Mouse (Mus musculus): ENCODE measurements around the gene Sephs2. TPM values are rescaled to one million over a fixed set of nuclear protein-coding genes. Genes with fewer than 3 reads are reported as not detected.

The Sephs2 gene
- polyA plus RNA-seq, 1 experiment from 2014 or later, result 59.6 TPM

DNA sequence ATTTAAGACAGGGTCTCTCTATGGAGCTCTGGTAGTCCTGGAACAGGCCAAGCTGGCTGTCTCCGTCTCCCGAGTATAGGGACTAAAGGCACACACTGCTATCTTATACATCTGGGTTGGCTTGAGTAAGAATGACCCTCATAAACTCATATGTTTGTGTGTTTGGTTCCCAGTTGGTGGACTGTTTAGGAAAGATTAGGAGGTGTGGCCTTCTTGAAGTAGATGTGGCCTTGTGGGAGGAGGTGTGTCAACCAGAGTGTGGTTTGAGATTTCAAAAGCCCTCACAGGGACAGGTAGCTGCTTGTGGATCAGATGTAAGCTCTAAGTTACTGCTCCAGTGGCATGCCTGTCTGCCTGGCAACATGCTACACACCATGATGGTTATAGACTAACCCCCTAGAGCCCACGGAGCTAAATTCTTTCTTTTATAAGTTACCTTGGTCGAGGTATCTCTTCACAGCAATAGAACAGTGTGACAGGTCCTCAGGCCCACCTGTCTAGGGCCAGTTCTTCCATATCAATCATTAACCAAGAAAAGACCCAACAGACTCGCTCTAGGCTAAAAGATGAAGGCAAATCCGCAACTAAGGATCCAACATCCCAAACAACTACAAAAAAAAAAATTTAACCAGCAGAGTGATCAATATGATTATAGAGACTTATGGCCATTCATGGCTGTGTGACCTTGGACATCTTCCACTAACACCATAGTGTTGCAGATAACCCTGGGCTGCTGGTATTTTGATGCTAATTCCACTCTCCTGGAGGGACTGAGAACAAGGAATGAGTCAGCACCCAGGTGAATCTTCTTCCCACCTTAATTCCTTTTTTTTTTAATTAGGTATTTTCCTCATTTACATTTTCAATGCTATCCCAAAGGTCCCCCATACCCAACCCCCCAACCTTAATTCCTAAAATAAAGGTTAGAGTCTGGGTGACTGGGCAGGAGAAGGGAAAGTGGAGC, 50.1 kb downstream of the Sephs2 start:
- H3K4me3 ChIP-seq (ENCODE audit: low read depth, low read length), result no peak overlapping the region
- no peak overlapping the region for H3K4me2 ChIP-seq (ENCODE audit: low read depth, low read length)
- H3K36me3 ChIP-seq (ENCODE audit: control insufficient read depth, insufficient read depth, low read length), result no peaks in the 10 kb centered on the region
- no peak overlapping the region for H3K27ac ChIP-seq (replicated peaks; ENCODE audit: low read depth, low read length)
- no peaks in the 10 kb centered on the region for H3K4me1 ChIP-seq (ENCODE audit: control insufficient read depth, insufficient read depth, low read length)
- no peaks in the 10 kb centered on the region for H3K27me3 ChIP-seq (replicated peaks; ENCODE audit: control insufficient read depth, insufficient read depth, low read length)
- WGBS, result 81% methylated on average over 6 of the region's 6 CpGs
- DNase-seq (ENCODE audit: low spot score) (no peak), ATAC-seq (ENCODE audit: low read depth) (no peak)
- no peaks in the 10 kb centered on the region for H3K9me3 ChIP-seq (ENCODE audit: control insufficient read depth, low read length)
- H3K9ac ChIP-seq (ENCODE audit: low read depth, low read length), result no peak overlapping the region

GRCm38 (mm10) chr7:127223106-127223505, 50.7 kb downstream of the Sephs2 start:
- 86% methylated on average over 3 of the region's 3 CpGs for WGBS
- H3K27ac ChIP-seq (replicated peaks; ENCODE audit: low read depth, low read length), result no peak overlapping the region
- no peaks in the 10 kb centered on the region for H3K27me3 ChIP-seq (replicated peaks; ENCODE audit: control insufficient read depth, insufficient read depth, low read length)
- H3K4me1 ChIP-seq (ENCODE audit: control insufficient read depth, insufficient read depth, low read length), result no peaks in the 10 kb centered on the region
- H3K9ac ChIP-seq (ENCODE audit: low read depth, low read length), result no peak overlapping the region
- H3K9me3 ChIP-seq (ENCODE audit: control insufficient read depth, low read length), result no peaks in the 10 kb centered on the region
- ATAC-seq (ENCODE audit: low read depth) (no peak), DNase-seq (ENCODE audit: low spot score) (no peak)
- no peaks in the 10 kb centered on the region for H3K36me3 ChIP-seq (ENCODE audit: control insufficient read depth, insufficient read depth, low read length)
- H3K4me3 ChIP-seq (ENCODE audit: low read depth, low read length), result no peak overlapping the region
- no peak overlapping the region for H3K4me2 ChIP-seq (ENCODE audit: low read depth, low read length)

Other genes starting within 250 kb of the Sephs2 start
- gene Maz, start 247.0 kb downstream of the Sephs2 start, polyA plus RNA-seq (2014; fragmentation: Nextera tagmentation; extraction: Ambion mirVana), result 57.3 TPM in 2 replicates
- gene Kif22, start 231.6 kb downstream of the Sephs2 start, polyA plus RNA-seq (2014; fragmentation: Nextera tagmentation; extraction: Ambion mirVana), result 74.9 and 96.4 TPM in 2 replicates
- gene Zg16, start 186.7 kb downstream of the Sephs2 start, polyA plus RNA-seq (2014; fragmentation: Nextera tagmentation; extraction: Ambion mirVana), result not detected in 2 replicates
- 3.8 and 4.5 TPM in 2 replicates for gene AI467606, start 182.7 kb downstream of the Sephs2 start, polyA plus RNA-seq (2014; fragmentation: Nextera tagmentation; extraction: Ambion mirVana)
- 4.8 and 6.8 TPM in 2 replicates for gene Qprt, start 151.8 kb downstream of the Sephs2 start, polyA plus RNA-seq (2014; fragmentation: Nextera tagmentation; extraction: Ambion mirVana)
- 0.32 and 0.34 TPM in 2 replicates for gene Spn, start 136.2 kb downstream of the Sephs2 start, polyA plus RNA-seq (2014; fragmentation: Nextera tagmentation; extraction: Ambion mirVana)
- 45.4 and 55.1 TPM in 2 replicates for gene Cd2bp2, start 78.0 kb downstream of the Sephs2 start, polyA plus RNA-seq (2014; fragmentation: Nextera tagmentation; extraction: Ambion mirVana)
- gene Tbc1d10b, start 65.6 kb downstream of the Sephs2 start, polyA plus RNA-seq (2014; fragmentation: Nextera tagmentation; extraction: Ambion mirVana), result 25.0 and 27.1 TPM in 2 replicates
- 1,018 and 1,489 TPM in 2 replicates for gene Mylpf, start 65.2 kb downstream of the Sephs2 start, polyA plus RNA-seq (2014; fragmentation: Nextera tagmentation; extraction: Ambion mirVana)
- 14.0 and 17.2 TPM in 2 replicates for gene Zfp553, start 41.0 kb downstream of the Sephs2 start, polyA plus RNA-seq (2014; fragmentation: Nextera tagmentation; extraction: Ambion mirVana)
- gene Sept1, start 40.9 kb downstream of the Sephs2 start, polyA plus RNA-seq (2014; fragmentation: Nextera tagmentation; extraction: Ambion mirVana), result 12.5 and 15.9 TPM in 2 replicates
- gene Zfp771, start 29.8 kb downstream of the Sephs2 start, polyA plus RNA-seq (2014; fragmentation: Nextera tagmentation; extraction: Ambion mirVana), result 53.4 and 54.0 TPM in 2 replicates
- 154 and 157 TPM in 2 replicates for gene Dctpp1, start 13.3 kb downstream of the Sephs2 start, polyA plus RNA-seq (2014; fragmentation: Nextera tagmentation; extraction: Ambion mirVana)
- gene Itgal, start 22.2 kb upstream of the Sephs2 start, polyA plus RNA-seq (2014; fragmentation: Nextera tagmentation; extraction: Ambion mirVana), result 1.2 and 1.7 TPM in 2 replicates
- 5.2 and 5.9 TPM in 2 replicates for gene Zfp768, start 71.5 kb upstream of the Sephs2 start, polyA plus RNA-seq (2014; fragmentation: Nextera tagmentation; extraction: Ambion mirVana)
- gene Zfp747, start 102.0 kb upstream of the Sephs2 start, polyA plus RNA-seq (2014; fragmentation: Nextera tagmentation; extraction: Ambion mirVana), result 4.9 and 7.3 TPM in 2 replicates
- gene 9130019O22Rik, start 113.1 kb upstream of the Sephs2 start, polyA plus RNA-seq (2014; fragmentation: Nextera tagmentation; extraction: Ambion mirVana), result 5.7 and 5.9 TPM in 2 replicates
- 5.6 and 6.7 TPM in 2 replicates for gene E430018J23Rik, start 119.6 kb upstream of the Sephs2 start, polyA plus RNA-seq (2014; fragmentation: Nextera tagmentation; extraction: Ambion mirVana)
- gene Zfp764, start 132.8 kb upstream of the Sephs2 start, polyA plus RNA-seq (2014; fragmentation: Nextera tagmentation; extraction: Ambion mirVana), result 6.8 and 8.3 TPM in 2 replicates
- 17.0 and 20.7 TPM in 2 replicates for gene Zfp688, start 148.0 kb upstream of the Sephs2 start, polyA plus RNA-seq (2014; fragmentation: Nextera tagmentation; extraction: Ambion mirVana)
- gene Zfp689, start 175.1 kb upstream of the Sephs2 start, polyA plus RNA-seq (2014; fragmentation: Nextera tagmentation; extraction: Ambion mirVana), result 7.1 and 7.6 TPM in 2 replicates
- gene Prr14, start 185.6 kb upstream of the Sephs2 start, polyA plus RNA-seq (2014; fragmentation: Nextera tagmentation; extraction: Ambion mirVana), result 40.4 and 41.9 TPM in 2 replicates
- 14.3 and 15.0 TPM in 2 replicates for gene Fbrs, start 205.1 kb upstream of the Sephs2 start, polyA plus RNA-seq (2014; fragmentation: Nextera tagmentation; extraction: Ambion mirVana)
- gene Srcap, start 237.9 kb upstream of the Sephs2 start, polyA plus RNA-seq (2014; fragmentation: Nextera tagmentation; extraction: Ambion mirVana), result 41.5 and 42.0 TPM in 2 replicates
- 12.2 and 13.2 TPM in 2 replicates for gene Gm42715, start 245.5 kb upstream of the Sephs2 start, polyA plus RNA-seq (2014; fragmentation: Nextera tagmentation; extraction: Ambion mirVana)